ENCODE assay signal across 30 mouse cellular contexts in the genomic region with DNA sequence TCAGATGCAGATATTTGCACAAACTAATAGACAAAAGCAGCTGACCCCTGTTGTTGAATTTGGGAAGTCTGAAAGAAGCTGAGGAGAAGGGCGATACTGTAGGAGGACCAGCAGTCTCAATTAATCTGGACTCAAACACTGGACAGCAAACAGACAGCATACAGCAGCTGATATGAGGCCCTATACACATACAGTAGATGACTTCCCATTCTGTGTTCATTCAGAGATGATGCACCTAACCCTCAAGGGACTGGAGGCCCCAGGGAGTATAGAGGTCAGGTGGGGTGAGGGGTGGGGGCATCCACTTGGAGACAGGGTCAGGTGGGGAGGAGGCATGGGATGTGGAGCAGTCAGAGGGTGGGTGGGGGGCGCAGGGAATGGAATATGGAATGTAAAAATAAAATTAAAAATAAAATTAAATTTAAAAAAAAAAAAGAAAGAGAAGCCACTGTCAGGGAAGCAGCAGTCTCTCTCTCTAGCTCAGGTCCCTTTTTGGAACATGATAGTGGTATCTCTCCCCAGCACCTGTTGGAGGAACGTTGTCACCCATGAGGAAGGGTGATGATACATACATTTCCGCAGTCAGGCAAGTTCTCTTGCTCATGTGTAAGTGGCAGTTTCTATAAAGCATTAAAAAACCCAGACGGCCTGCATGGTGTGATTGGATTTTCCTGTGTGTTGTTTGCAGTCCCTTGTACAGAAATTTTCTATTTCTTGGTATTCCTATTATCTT. TPM values are rescaled to one million over a fixed set of nuclear protein-coding genes. Genes with fewer than 3 reads are reported as not detected.
DNase-seq lines count a peak whose midpoint lies in the region; ATAC-seq and TF ChIP-seq lines count a peak whose summit lies in the region.
"Had no signal": no experiment of that assay in that cellular context is flagged by ENCODE, and none has a peak within 500 bp of the region (broad histone marks: within the 10 kb centered on the region; RNA-seq: fewer than 3 reads in every experiment).

No protein-coding gene starts in this region.

- no peak for TF ChIP-seq CTCF in liver, postnatal 0 days (IDR thresholded peaks at IDR 0.05; ENCODE audit: low read depth)

- peak overlapping the region; percentile 72 for H3K27ac ChIP-seq in liver, embryonic 12.5 days
- H3K27ac ChIP-seq in liver, postnatal 0 days (ENCODE audit: low read depth): no peak overlapping the region
- H3K27ac ChIP-seq: forebrain, embryonic 10.5 days; hindbrain, embryonic 13.5 days; kidney, embryonic 15.5 days; midbrain, embryonic 12.5 days; neural tube, embryonic 12.5 days had no signal

- peak; percentile 91 for ATAC-seq in liver, embryonic 12.5 days
- ATAC-seq in liver, postnatal 0 days: peak; percentile 73
- no peak for ATAC-seq in activated CD4-positive, CD25-positive, alpha-beta regulatory T cell, adult 4 months
- ATAC-seq: forebrain, postnatal 0 days; lung, postnatal 0 days; Patski had no signal

- TF ChIP-seq EP300 in liver, postnatal 0 days (IDR thresholded peaks at IDR 0.05; ENCODE audit: low read depth): peak; percentile 42

- 0 out of 2 replicates have a peak overlapping the region, but pooled peaks have one; percentile 28 for H3K9ac ChIP-seq in liver, embryonic 12.5 days
- no peak overlapping the region for H3K9ac ChIP-seq in liver, postnatal 0 days (replicated peaks)
- H3K9ac ChIP-seq: forebrain, postnatal 0 days; heart, embryonic 12.5 days; hindbrain, embryonic 13.5 days; kidney, embryonic 15.5 days; midbrain, embryonic 12.5 days; neural tube, embryonic 12.5 days had no signal

- H3K4me2 ChIP-seq in liver, embryonic 12.5 days: peak overlapping the region; percentile 34
- H3K4me2 ChIP-seq in liver, postnatal 0 days (ENCODE audit: low read depth, low read length): no peak overlapping the region
- H3K4me2 ChIP-seq: heart, embryonic 12.5 days; hindbrain, embryonic 13.5 days; kidney, embryonic 15.5 days; midbrain, embryonic 12.5 days; neural tube, embryonic 12.5 days had no signal

- no peak overlapping the region for H3K4me3 ChIP-seq in liver, embryonic 12.5 days
- H3K4me3 ChIP-seq in liver, postnatal 0 days (ENCODE audit: low read depth, low read length): no peak overlapping the region
- H3K4me3 ChIP-seq: forebrain, embryonic 10.5 days; heart, embryonic 12.5 days; hindbrain, embryonic 13.5 days; kidney, embryonic 15.5 days; midbrain, embryonic 12.5 days; myocyte; neural tube, embryonic 12.5 days had no signal

- peaks cover 34% of the 10 kb centered on the region for H3K27me3 ChIP-seq in liver, embryonic 12.5 days (replicated peaks)
- 0 out of 2 replicates have a peak, but pooled peaks cover 4% of the 10 kb centered on the region for H3K27me3 ChIP-seq in liver, postnatal 0 days (ENCODE audit: insufficient read depth, low read length)
- H3K27me3 ChIP-seq: neural tube, embryonic 12.5 days had no signal

- H3K36me3 ChIP-seq in liver, embryonic 12.5 days: no peaks in the 10 kb centered on the region
- H3K36me3 ChIP-seq in liver, postnatal 0 days (replicated peaks; ENCODE audit: insufficient read depth, low read length): no peaks in the 10 kb centered on the region
- H3K36me3 ChIP-seq: forebrain, embryonic 10.5 days; heart, embryonic 12.5 days; hindbrain, embryonic 13.5 days; kidney, embryonic 15.5 days; midbrain, embryonic 12.5 days; neural tube, embryonic 12.5 days had no signal

- no peaks in the 10 kb centered on the region for H3K9me3 ChIP-seq in liver, embryonic 12.5 days (replicated peaks)
- no peaks in the 10 kb centered on the region for H3K9me3 ChIP-seq in liver, postnatal 0 days (ENCODE audit: low read length)
- H3K9me3 ChIP-seq: forebrain, embryonic 10.5 days; heart, embryonic 12.5 days; hindbrain, embryonic 13.5 days; kidney, embryonic 15.5 days; midbrain, embryonic 12.5 days; neural tube, embryonic 12.5 days had no signal

- peaks cover 14% of the 10 kb centered on the region; the same call in 1 of the 2 replicates for H3K4me1 ChIP-seq in liver, embryonic 12.5 days
- H3K4me1 ChIP-seq in liver, postnatal 0 days (ENCODE audit: insufficient read depth): no peaks in the 10 kb centered on the region
- H3K4me1 ChIP-seq: heart, embryonic 12.5 days; hindbrain, embryonic 13.5 days; kidney, embryonic 15.5 days; midbrain, embryonic 12.5 days; neural tube, embryonic 12.5 days had no signal

- 35% methylated on average over 5 of the region's 5 CpGs for WGBS in liver, embryonic 12.5 days (ENCODE audit: insufficient replicate concordance)
- 50% methylated on average over 5 of the region's 5 CpGs for WGBS in liver, postnatal 0 days (ENCODE audit: insufficient replicate concordance)

- peak; percentile 6 for DNase-seq in cerebellum, adult 11-12 months
- no peak for DNase-seq in cerebellum, adult 18-20 months
- peak; percentile 17 for DNase-seq in c-Kit-negative CD71-positive TER-119-positive erythroid progenitor cells, embryonic 14.5 days (ENCODE audit: low read depth, low spot score)
- DNase-seq in liver, postnatal 0 days: no peak
- DNase-seq in spleen, postnatal 36 days (ENCODE audit: low spot score in 2 of 2): no peak
- no peak for DNase-seq in lung, adult 18-20 months
- DNase-seq: adrenal gland, postnatal 14 days; cerebellum, adult 9-10 months; cerebellum, postnatal 36 days; forebrain, postnatal 0 days; gastrocnemius, postnatal 25 days; heart, adult 18-20 months; heart, postnatal 4 days; kidney, adult 11 months; kidney, postnatal 25 days; right cerebral cortex, postnatal 4 days; thymus, adult 2 months; thymus, postnatal 4 days had no signal

RNA-seq across cellular contexts. Expression of gene Prom2, which starts 7.2 kb away (rescaled TPM):
- polyA plus RNA-seq in liver, embryonic 12.5 days (2016; fragmentation: Nextera tagmentation; extraction: Ambion mirVana): not detected in 2 replicates
- polyA plus RNA-seq in liver, postnatal 0 days (2015; fragmentation: Nextera tagmentation; extraction: Ambion mirVana): not detected in 2 replicates
- polyA plus RNA-seq in activated CD4-positive, CD25-positive, alpha-beta regulatory T cell, adult 4 months (2017; shearing (Covaris generic)): not detected
- polyA plus RNA-seq: C2C12; forebrain, postnatal 0 days; myocyte; Patski had no signal

RNA-seq across cellular contexts. Expression of gene Kcnip3, which starts 26.6 kb away (rescaled TPM):
- polyA plus RNA-seq in liver, embryonic 12.5 days (2016; fragmentation: Nextera tagmentation; extraction: Ambion mirVana): 0.70 and 0.72 TPM in 2 replicates
- 0.23 and 0.43 TPM in 2 replicates for polyA plus RNA-seq in liver, postnatal 0 days (2015; fragmentation: Nextera tagmentation; extraction: Ambion mirVana)
- polyA plus RNA-seq in activated CD4-positive, CD25-positive, alpha-beta regulatory T cell, adult 4 months (2017; shearing (Covaris generic)): under 1 TPM in 1 of 2 experiments, not detected in 1; 0.43 TPM

RNA-seq across cellular contexts. Expression of gene Zfp661, which starts 38.4 kb away (rescaled TPM):
- 1.8 and 2.0 TPM in 2 replicates for polyA plus RNA-seq in liver, embryonic 12.5 days (2016; fragmentation: Nextera tagmentation; extraction: Ambion mirVana)
- polyA plus RNA-seq in liver, postnatal 0 days (2015; fragmentation: Nextera tagmentation; extraction: Ambion mirVana): 1.2 and 1.7 TPM in 2 replicates
- 1 to 10 TPM; 1.5 to 2.1 TPM for polyA plus RNA-seq in activated CD4-positive, CD25-positive, alpha-beta regulatory T cell, adult 4 months (2017; shearing (Covaris generic))

RNA-seq across cellular contexts. Expression of gene Mrps5, which starts 38.5 kb away (rescaled TPM):
- polyA plus RNA-seq in liver, embryonic 12.5 days (2016; fragmentation: Nextera tagmentation; extraction: Ambion mirVana): 132 and 134 TPM in 2 replicates
- polyA plus RNA-seq in liver, postnatal 0 days (2015; fragmentation: Nextera tagmentation; extraction: Ambion mirVana): 76.3 and 81.5 TPM in 2 replicates
- polyA plus RNA-seq in activated CD4-positive, CD25-positive, alpha-beta regulatory T cell, adult 4 months (2017; shearing (Covaris generic)): 10 to 100 TPM; 94.3 to 98.2 TPM

Comparison
In these comparisons a context has a peak if more than half of its experiments do, and no peak if none do; other contexts are left out.
1. DNase-seq: peak in cerebellum, adult 11-12 months (single experiment) and c-Kit-negative CD71-positive TER-119-positive erythroid progenitor cells, embryonic 14.5 days (single experiment); none in cerebellum, adult 18-20 months (0 of 2), liver, postnatal 0 days (single experiment), spleen, postnatal 36 days (0 of 2) and lung, adult 18-20 months (0 of 2).